Mouse (Mus musculus): ENCODE results near the gene Rnf151.
A peak's percentile ranks its signal among the peaks of the same experiment; 100 is the strongest.
"Not testable (repeated sequence)": the region's sequence is repeated elsewhere in the genome, so short reads cannot be mapped to it uniquely, and the experiment has no call there.

Gene Rnf151

DNA sequence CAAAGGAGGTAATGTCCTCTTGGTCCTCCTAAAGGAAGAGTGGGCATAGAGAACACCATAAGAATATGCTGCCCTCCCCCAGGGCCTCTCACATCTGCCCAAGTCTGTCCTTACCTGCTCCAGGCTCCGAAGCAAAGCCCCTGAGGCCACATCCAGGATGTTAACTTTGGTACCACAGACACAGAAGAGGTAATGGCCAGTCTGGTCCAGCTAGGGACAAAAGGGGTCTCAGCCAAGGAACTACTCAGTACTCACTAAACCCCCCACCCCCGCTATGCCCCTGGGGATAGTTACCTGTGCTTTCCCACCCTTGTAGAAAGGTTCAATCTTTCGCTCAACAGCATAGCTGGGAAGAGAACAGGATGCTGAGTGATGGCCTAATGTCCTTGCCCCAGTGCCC is 12.0 kb downstream of the Rnf151 start:
- no peak for DNase-seq (ENCODE audit: low spot score in 2 of 2)

DNA sequence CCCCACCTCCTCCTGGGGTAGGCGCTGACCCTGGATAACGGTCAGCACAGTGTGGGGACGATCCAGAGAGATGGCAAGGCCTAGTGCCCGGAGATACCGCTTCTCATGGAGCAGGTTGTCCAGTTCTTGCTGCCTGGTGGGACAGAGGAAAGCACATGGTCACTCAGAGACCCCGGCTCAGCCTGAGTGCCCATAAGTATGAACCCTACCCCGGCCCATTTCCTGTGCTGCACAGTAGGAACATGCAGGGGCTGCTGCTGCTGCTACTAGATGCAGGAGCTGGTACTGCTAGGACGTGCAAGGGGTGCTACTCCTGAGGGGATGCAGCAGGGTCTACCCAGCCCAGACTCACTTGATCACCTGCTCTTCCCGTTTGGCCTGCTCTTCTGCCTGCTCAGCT is 16.6 kb downstream of the Rnf151 start:
- DNase-seq (ENCODE audit: low spot score in 2 of 2): no peak

DNA sequence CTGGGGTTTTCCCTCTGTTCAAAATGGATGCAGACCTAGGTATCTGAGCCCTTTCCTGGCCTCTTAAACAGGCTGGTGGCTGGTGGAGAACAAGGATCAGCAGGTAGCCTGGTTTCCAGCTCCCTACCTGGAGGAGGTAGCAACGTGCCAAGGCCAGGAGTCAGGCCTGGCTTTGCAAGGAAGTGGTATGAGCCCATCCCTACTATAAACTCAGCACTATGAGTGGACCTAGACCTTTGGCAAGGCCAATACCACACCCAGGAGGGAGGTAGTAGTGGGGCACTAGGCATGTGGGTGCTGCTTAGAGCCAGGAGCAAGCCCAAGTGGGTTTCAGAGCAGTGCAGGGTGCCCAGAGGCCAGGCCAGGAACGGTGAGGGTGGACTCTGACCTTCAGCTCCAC is 18.4 kb downstream of the Rnf151 start:
- DNase-seq (ENCODE audit: low spot score in 2 of 2): no peak

DNA sequence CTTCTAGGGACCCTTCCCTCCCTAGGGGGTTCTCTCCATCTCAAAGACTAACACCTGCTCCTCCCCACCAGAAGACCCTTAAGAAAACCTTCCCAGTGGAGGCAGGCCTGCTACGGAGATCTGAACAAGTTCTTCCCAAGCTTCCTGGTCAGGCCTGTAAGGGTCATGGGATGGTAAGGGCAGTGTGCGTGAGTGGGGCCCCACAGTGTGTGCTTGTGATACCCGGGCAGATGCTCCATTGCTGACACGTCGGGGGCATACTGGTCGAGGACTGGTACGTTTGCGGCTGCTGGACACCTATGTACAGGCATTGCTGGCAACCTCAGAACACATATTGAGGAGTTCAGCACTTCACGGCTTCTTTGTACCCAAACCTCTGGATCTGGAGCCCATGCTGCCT is 19.1 kb downstream of the Rnf151 start:
- no peak for DNase-seq (ENCODE audit: low spot score in 2 of 2)

DNA sequence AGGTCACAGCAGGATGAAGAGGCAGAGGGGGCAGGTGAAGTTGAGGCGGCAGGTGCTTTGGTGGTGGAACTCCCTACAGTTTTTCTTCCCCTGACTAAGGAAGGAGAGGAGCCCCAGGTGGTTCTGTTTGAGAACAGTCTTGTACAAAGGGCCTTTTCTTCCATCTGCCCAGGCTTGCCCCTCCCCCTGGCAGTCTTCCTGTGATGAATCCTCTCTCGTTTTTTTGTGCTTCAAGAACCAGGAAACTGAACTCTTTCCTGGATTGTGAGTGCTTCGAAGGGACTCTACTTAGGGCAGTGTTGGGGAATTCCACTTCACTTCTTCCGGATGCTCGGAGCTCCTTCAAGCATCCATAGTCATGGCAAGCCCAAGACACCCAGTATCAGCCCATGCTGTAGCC is 19.9 kb downstream of the Rnf151 start:
- no peak for DNase-seq (ENCODE audit: low spot score in 2 of 2)

DNA sequence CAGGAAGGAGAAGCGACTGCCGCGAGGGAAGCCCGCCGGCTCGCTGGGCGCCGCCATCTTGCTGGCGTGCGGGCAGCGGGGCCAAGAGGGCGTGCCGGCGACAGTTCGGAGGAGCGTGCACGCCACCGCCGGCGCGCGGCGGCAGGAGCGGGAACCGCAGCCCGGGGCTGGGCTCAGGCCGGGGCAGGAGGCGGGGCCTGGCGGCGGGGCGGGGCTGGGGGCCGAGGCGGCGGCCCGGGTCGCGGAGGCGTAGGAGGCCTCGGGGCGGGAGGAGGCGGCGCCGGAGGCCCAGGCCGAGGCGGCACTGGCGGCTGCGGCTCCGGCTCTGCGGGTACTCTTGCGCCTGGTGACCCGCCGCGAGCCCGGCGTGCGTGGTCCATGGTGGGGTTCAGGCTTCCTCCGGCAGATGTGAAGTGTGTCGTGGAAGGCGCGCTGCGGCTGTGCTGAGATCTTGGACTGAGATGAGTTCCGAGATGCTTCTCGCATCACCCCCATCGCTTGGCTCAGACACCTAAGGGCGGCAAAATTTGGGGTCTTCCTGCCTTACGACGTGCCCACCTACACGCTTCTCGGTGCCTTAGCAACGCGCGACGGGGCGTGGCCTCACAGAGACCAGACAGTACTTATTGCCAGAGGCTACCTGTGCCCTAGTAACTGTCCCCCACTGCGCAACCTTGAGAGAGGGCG is 21.7 kb downstream of the Rnf151 start, which contains the start of the genes Gfer and Noxo1:
Gfer (minus strand) TSS at position 146 of the 687 bp plus-strand sequence.
Noxo1 (plus strand) TSS at position 224 of the 687 bp plus-strand sequence.
- DNase-seq (ENCODE audit: low spot score in 2 of 2): peak; percentile 75 to 91

DNA sequence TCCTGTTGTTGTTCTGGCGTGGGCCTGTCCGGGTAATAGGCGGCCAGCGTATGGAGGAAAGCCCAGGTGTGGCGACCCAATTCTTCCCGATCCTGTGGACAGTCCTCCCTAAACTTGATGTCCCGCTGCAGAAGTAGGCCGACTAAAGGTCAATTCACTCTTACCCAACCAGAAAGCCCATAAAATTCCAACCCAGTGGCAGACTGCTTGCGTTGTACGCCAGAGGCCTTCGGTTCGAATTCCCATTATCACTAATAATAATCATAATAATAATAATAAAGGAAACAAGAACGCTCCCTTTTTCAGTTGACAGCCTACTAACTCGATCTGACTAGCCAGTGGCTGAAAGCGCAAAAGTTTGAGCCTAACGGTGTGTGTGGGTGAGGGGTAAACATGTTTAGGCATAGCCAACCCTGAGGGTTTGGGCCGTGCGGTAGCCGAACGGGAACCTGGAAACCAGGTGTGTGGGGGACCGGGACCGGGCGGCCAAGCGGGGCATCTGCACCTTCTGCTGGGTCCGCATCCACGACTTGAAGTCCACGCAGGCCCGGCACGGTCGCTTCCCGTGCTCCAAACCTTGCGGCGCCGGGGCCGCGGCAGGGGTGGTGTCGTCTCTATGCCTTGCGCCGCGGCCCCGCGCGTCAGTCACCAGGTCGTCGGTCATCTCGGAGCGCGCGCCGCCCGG is 22.4 kb downstream of the Rnf151 start:
- no peak for DNase-seq (ENCODE audit: low spot score in 2 of 2)

DNA sequence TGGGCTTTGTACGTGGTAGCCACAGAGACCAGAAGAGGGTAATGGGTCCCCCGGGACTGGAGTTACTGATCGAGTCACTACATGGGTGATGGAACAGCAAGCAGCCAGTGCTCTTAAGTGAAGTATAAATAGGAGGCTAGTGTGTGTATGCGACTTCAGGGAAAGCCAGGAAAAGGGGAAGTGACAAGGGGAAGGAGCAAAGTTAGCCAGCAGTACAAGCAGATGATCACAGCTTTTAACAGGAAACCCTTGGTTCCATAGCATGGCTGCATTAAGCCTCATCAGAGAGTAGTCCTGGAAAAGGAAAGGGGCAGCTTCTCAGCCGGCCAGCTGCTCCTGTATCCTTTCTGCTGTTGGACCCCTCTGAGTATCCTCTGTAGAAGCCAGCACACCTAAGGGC is 25.5 kb downstream of the Rnf151 start:
- no peak for DNase-seq (ENCODE audit: low spot score in 2 of 2)

DNA sequence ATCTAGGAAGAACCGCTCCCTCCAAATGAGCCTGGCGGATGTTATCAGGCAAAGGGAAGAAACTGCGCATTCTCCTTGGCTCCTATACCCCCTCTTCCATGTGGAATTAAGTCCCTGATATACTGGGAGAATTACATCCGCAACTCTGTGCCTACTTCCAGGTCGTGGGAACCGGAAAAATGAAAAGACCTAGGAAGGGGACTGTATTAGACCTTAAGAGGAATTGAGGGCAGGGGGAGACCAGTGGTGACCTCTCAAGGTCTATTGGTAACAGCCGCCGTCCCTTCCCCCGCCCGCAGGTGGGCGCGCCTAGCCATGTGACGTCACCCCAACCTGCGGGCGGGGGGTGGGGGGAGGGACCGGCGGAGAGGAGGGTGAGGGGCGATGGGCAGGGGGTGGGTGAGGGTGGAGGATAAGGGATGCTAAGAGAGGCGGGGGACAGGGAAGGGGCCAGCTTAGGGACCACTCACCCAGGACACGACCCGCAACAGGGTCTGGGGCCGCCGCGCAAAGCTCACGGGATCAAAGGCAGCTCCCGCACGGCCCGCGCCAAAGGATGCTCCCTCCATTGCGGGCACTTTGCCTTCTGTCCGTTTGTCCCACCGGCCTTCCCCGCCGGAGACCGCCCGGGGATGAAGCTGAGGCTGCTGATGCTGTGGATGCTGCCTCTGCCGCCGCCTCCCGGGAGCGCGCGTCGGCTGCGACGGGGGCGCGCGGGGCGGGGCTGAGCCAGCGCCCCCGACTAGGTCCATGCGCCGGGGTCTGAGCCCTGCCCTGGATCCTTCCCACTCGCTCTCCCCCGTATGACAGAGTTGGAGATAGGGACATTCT is 28.4 kb downstream of the Rnf151 start, which contains the start of gene Syngr3:
Syngr3 (minus strand) TSS at position 705 of the 831 bp plus-strand sequence.
- peak in 1 of 2 experiments; percentile 47 for DNase-seq (ENCODE audit: low spot score in 2 of 2)

DNA sequence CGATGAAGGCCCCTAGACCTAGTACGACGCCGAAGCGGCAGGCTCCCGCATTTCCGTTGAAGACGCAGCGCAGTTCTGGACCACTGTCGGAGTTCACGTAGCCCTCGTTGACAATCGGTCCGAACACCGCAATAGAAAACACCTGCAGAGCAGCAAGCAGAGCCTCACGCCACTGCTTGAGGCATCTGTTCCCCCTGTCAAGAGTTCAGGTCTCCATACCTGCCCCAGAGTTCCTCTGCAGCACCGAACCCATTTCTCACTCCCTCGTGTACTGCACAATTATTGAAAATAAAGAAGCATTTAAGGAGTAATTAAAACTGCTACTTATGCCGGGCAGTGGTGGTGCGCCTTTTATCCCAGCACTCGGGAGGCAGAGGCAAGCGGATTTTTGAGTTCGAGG is 30.3 kb downstream of the Rnf151 start:
- DNase-seq (ENCODE audit: low spot score in 2 of 2): no peak

DNA sequence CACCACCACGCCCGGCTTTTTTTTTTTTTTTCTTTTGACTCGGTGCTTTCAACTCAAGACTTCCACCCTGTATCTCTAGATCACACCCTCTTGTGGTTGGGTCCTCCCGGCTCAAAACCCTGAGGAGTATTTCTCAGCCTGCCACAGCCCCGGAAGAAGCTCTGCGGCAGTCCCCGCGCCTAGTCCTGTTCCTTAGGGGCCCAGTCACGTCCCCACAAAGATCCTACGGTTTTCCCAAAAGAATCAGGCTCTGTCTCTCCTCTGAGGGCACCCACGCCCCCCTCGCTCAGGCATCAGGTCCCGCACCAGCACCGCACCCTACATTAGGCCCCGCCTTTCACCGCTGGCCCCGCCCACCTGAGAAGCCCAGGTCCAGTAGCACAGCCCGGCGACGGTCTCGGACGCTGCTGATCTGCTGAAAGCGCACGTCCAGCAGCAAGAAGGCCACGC is 30.7 kb downstream of the Rnf151 start:
- DNase-seq (ENCODE audit: low spot score in 2 of 2): no peak

DNA sequence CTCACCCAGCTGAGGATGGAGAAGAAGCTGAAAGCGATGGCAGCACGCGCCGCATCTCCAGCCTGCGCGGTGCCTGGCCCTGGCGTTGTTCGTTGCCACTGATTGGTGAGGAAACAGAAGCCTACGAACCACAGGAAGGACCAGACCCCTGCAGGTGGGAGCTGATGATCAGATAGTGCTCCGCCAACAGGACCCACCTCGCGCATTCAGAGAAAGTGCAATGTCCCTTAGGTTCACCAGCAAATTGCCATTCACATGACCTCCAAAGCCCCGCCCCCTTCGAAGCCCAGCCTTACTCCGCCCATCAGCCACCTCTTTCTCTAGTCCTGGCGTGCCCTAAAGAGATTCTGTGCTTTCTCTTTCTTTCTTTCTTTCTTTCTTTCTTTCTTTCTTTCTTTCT is 31.3 kb downstream of the Rnf151 start:
- DNase-seq (ENCODE audit: low spot score in 2 of 2): no peak

DNA sequence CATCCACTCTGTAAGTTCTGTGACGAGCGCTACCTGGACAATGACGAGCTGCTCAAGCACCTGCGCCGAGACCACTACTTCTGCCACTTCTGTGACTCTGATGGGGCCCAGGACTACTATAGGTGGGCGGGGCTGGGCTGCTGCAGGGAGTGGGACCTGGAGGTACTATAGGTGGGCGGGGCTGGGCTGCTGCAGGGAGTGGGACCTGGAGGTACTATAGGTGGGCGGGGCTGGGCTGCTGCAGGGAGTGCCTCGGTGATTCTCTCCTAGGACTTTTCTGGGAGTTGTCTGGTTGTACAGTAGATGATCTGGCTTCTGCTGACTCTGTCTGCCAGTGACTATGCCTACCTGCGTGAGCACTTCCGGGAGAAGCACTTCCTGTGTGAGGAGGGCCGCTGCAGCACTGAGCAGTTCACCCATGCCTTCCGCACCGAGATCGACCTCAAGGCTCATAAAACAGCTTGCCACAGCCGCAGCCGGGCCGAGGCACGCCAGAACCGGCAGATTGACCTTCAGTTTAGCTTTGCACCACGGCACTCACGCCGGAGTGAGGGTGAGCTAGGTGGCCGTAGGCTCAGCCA is 40.3 kb downstream of the Rnf151 start:
- DNase-seq (ENCODE audit: low spot score in 2 of 2): no peak

DNA sequence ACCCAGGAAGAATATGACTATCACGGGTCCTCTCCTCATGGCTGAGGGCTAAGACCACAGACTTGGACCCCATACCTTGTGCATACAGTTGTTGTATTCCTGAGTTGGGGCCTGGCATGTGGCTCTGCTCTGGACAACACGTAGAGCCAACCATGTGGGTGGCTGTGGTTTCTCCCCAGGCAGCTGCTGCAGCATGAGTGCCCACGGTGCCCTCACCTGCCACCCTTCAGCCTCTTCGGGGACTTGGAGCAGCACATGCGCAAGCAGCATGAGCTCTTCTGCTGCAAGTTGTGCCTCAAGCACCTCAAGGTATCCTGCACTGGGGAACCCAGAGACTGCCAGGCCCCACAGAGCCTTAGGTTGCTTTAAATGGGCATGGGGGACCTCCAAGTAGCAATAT is 41.0 kb downstream of the Rnf151 start:
- DNase-seq (ENCODE audit: low spot score in 2 of 2): no peak

DNA sequence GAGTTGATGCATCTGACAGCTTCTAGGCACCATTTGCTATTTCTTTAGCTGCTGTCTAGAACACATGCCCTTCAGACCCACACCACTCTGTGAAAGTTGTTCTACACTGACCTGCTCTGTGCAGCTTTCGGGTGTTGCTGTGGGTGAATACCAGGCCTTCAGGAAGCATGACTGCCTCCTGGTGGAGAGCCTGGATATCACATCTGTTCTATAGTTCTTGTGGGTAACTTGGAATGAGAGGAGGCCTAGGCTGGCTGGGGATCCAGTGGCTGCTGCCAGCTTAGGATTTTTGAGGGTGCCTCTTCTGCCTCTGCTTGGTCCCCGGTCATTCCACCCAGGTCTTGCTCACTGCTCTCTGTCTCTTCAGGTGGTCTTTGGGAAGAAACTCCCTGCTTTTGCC is 41.7 kb downstream of the Rnf151 start:
- DNase-seq (ENCODE audit: low spot score in 2 of 2): peak; percentile 69 to 70

DNA sequence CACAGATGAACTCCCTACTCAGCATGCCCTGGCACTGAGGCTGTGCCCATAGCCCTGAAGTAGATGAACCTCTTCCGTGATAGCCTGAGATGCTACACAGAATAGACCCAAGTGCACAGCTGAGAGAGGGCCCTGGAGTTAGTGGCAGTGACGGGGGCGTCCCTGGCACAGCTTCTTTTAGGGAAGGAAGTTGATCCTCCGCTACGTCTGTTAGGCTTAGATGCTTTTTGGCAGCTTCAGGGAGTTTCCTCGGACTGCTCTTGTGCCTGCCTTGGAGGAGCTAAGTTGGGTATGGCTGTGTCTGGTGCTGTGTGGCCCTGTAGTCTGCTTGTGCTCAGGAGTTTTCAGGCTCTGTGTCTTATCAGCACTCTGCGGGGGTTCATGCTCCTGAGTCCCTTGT is 43.6 kb downstream of the Rnf151 start:
- DNase-seq (ENCODE audit: low spot score in 2 of 2): no peak

DNA sequence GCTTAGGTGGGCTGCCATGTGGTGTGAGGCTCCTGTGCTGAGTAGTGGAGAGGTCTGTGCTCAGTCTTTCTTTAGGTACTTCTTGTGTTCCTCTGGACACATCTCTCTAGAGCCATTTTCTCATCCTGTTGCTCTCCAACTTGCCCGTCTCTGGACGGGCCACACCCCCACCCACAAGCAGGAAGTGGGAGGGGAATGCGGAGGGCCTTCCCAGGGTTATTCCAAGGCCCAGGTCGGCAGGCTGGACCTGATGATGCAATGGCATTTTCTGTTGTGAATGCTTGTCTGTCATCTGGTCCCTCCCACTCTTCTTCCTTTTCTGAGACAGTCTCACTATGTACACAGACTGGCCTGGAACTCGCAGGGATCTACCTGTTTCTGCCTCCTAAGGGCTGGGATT is 45.7 kb downstream of the Rnf151 start:
- no peak for DNase-seq (ENCODE audit: low spot score in 2 of 2)

DNA sequence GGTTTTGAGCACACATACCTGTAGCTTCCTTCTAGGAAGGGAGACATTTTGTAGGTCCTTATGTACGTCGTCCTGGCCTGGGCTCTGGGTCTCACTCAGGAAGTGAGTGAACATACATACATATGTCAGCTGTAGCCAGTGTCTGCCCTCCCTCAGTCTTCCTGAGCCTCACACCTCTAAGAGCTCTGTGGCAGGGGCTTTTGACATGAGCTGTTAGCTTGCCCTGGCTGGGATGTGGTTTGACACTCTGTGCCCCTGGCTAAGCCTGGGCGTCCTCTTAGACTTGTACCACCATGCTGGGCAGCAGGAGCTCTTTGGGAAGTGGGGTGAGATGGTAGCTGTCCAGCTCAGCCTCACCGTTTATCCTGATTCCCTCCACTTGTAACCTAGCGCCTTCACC is 46.5 kb downstream of the Rnf151 start:
- DNase-seq (ENCODE audit: low spot score in 2 of 2): no peak

DNA sequence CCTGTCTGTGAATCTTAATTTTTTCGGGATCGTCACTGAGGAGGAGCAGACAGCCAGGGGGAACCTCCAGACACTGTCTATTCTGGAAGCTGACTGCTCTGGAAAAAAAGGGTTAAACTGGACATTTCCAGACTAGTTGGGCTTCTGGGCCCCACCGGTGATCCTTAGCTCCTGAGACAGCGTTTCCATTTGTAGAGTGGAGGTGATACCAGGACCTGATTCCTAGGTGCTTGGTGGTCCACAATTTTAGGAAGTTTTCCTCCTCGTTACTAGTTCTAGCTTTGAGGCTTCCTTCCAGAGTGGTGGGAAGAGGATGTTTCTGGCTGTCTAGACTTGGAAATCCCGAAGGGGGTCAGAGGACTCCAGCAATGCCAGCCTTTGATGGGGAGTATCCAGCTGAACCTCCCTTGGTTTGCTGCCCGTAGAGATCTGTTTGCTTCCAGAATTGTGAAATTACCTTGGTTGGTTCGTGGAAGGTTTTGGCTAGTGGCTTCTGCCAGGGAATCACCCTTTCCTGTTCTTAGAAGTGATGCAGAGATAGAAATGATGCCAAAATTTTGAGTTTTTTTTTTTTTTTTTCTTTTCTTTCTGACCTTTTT is 47.5 kb downstream of the Rnf151 start:
- no peak for DNase-seq (ENCODE audit: low spot score in 2 of 2)

DNA sequence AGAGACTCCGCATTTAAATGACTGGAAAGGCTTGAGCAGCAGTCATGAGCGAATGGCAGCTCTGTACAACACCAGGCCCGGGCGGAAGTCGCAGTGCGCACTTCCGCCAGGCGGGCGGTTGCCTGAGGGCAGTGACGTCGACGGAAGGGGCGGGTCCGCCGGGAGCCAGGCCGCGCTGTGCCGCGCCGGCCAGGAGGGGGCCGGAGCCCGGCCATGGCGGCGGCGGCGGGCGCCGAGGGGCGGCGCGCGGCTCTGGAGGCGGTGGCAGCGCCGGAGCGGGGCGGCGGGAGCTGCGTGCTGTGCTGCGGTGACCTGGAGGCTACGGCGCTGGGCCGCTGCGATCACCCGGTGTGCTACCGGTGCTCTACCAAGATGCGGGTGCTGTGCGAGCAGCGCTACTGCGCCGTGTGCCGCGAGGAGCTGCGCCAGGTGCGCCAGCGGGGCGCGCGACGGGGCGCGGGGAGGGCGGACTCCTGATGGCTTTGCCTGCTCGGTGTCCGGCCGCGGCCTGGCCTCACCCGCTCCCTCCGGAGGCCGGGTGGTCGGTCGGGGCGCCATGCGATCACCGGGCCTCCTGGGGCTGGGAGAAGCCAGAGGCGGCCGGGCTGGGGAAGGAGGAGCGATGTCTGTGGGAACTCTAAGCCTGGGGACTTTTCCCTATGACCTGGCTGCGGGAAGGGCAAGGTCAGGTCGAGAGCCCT is 48.2 kb downstream of the Rnf151 start, which contains the start of gene Zfp598:
Zfp598 (plus strand) TSS at position 143 of the 701 bp plus-strand sequence.
- peak; percentile 85 to 94 for DNase-seq (ENCODE audit: low spot score in 2 of 2)

DNA sequence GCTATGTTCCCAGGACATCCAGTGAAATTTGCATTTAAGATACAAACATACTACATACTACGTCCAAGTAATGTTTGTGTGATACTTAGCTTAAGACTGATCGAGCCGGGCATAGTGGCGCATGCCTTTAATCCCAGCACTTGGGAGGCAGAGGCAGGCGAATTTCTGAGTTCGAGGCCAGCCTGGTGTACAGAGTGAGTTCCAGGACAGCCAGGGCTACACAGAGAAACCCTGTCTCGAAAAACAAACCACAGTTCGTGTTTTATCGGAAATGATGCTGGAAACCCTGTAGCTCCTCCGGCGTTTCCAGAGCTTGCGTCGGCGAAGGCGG is 48.7 kb downstream of the Rnf151 start:
- DNase-seq (ENCODE audit: low spot score in 2 of 2): not testable (repeated sequence)

All from cerebellum, postnatal 4 days (tissue).